Mouse (Mus musculus): ENCODE measurements around the gene Lyrm1.

- TF ChIP-seq POLR2A (IDR thresholded peaks at IDR 0.05; ENCODE audit: insufficient read depth, low read depth, low read length), result no peak
- TF ChIP-seq CTCF (IDR thresholded peaks at IDR 0.05; ENCODE audit: insufficient read depth, low read depth, low read length), result no peak
Measured at GRCm38 (mm10) chr7:119873050-119873449, 22.6 kb upstream of the Lyrm1 start.

Data from olfactory bulb, adult 2 months (tissue).